Mouse (Mus musculus): Measurements from ENCODE around the gene Abl2. TPM values are rescaled to one million over a fixed set of nuclear protein-coding genes. Genes with fewer than 3 reads are reported as not detected.
"Not testable (repeated sequence)": the region's sequence is repeated elsewhere in the genome, so short reads cannot be mapped to it uniquely, and the experiment has no call there.

Gene Abl2
- total RNA-seq, 2 experiments from 2014 or later = 1.3 to 5.4 TPM

GRCm38 (mm10) chr1:156660660-156661236, 102.2 kb downstream of the Abl2 start:
- ATAC-seq (replicated peaks; ENCODE audit: low FRiP score, poor library complexity, severe bottlenecking) = not testable (repeated sequence)

GRCm38 (mm10) chr1:156665777-156666176, 107.2 kb downstream of the Abl2 start:
- no peak for ATAC-seq (replicated peaks; ENCODE audit: low FRiP score, poor library complexity, severe bottlenecking)

- ATAC-seq (replicated peaks; ENCODE audit: low FRiP score, poor library complexity, severe bottlenecking) = 0 out of 2 replicates have a peak, but pooled peaks have one; percentile 25
These were observed 108.7 kb downstream of the Abl2 start for GRCm38 (mm10) chr1:156667141-156667926.

GRCm38 (mm10) chr1:156668602-156669001, 110.0 kb downstream of the Abl2 start:
- ATAC-seq (replicated peaks; ENCODE audit: low FRiP score, poor library complexity, severe bottlenecking) = no peak

GRCm38 (mm10) chr1:156669208-156669983, 110.8 kb downstream of the Abl2 start:
- ATAC-seq (replicated peaks; ENCODE audit: low FRiP score, poor library complexity, severe bottlenecking) = no peak

- ATAC-seq (replicated peaks; ENCODE audit: low FRiP score, poor library complexity, severe bottlenecking) = no peak
These were observed 113.3 kb downstream of the Abl2 start for GRCm38 (mm10) chr1:156671921-156672320.

- no peak for ATAC-seq (replicated peaks; ENCODE audit: low FRiP score, poor library complexity, severe bottlenecking)
These were observed 114.3 kb downstream of the Abl2 start for GRCm38 (mm10) chr1:156672720-156673475.

GRCm38 (mm10) chr1:156673476-156674194, 115.0 kb downstream of the Abl2 start:
- peak; percentile 40 for ATAC-seq (replicated peaks; ENCODE audit: low FRiP score, poor library complexity, severe bottlenecking)

GRCm38 (mm10) chr1:156674195-156675000, 115.8 kb downstream of the Abl2 start, which contains the start of gene Tor3a:
Gene Tor3a (minus strand): TSS chr1:156674356.
- ATAC-seq (replicated peaks; ENCODE audit: low FRiP score, poor library complexity, severe bottlenecking) = peak; percentile 84

- ATAC-seq (replicated peaks; ENCODE audit: low FRiP score, poor library complexity, severe bottlenecking) = peak; percentile 61; the same call in 1 of the 2 replicates
These were observed 117.6 kb downstream of the Abl2 start for GRCm38 (mm10) chr1:156676171-156676570.

GRCm38 (mm10) chr1:156676596-156676995, 118.0 kb downstream of the Abl2 start:
- ATAC-seq (replicated peaks; ENCODE audit: low FRiP score, poor library complexity, severe bottlenecking) = no peak

- no peak for ATAC-seq (replicated peaks; ENCODE audit: low FRiP score, poor library complexity, severe bottlenecking)
These were observed 118.6 kb downstream of the Abl2 start for GRCm38 (mm10) chr1:156677230-156677629.

GRCm38 (mm10) chr1:156679599-156679998, 121.0 kb downstream of the Abl2 start:
- no peak for ATAC-seq (replicated peaks; ENCODE audit: low FRiP score, poor library complexity, severe bottlenecking)

- no peak for ATAC-seq (replicated peaks; ENCODE audit: low FRiP score, poor library complexity, severe bottlenecking)
These were observed 127.6 kb downstream of the Abl2 start for GRCm38 (mm10) chr1:156686025-156686661.
